Mouse (Mus musculus): ENCODE measurements around the gene S100a6.

- TF ChIP-seq GATA1 (IDR thresholded peaks at IDR 0.05; ENCODE audit: low read length) (no peak), TAL1 (IDR thresholded peaks at IDR 0.05; ENCODE audit: low read length) (no peak)
These were observed 25.8 kb upstream of the S100a6 start for GRCm38 (mm10) chr3:90586906-90587305.

All from erythroblast, embryonic 14.5 days (primary cell).